Mouse (Mus musculus): ENCODE measurements at regions not wholly inside any gene's neighbourhood (a gene's known extent, or its start where the extent isn't known, plus 50 kb on each side); places are given as distances from the start of the nearest gene placed in this dataset.

DNA sequence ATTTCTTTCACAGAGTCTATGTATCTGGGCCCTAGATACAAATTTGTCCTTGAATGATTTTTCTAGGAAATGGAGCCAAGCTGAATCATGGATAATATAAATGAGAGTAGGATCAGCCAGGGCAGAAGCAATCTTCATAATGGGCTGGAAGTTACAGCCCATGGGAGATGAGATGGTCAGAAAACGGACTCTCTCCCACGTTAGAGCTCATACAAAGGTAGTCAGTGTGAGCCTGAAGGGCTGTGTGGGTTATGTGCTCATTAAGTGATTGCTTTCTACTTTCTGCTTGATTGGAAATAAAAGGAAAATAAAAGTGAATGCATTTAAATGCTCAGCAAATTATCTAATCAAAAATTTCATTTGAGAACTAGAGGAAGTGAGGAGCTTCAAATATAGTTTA, 2017.1 kb upstream of the Pcdh20 start:
- no peak for DNase-seq

DNA sequence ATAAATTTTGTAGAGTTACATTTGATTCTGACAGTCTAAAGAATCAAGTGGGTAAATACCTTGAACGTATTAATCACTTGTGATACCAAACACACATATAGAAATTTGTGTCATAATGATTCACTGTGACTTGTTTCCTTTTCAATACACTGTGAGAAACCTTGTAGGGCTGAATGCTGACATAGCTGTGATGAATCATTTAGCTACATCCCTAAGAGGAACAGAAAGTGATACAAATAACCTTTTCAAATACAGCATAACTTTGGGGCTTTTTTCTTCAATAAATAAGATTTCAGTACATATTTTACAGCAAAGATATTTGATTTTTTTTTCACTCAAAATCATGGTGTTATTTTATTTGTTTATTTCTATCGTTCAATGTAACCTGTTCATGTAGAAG, 1976.8 kb upstream of the Pcdh20 start:
- DNase-seq: no peak

DNA sequence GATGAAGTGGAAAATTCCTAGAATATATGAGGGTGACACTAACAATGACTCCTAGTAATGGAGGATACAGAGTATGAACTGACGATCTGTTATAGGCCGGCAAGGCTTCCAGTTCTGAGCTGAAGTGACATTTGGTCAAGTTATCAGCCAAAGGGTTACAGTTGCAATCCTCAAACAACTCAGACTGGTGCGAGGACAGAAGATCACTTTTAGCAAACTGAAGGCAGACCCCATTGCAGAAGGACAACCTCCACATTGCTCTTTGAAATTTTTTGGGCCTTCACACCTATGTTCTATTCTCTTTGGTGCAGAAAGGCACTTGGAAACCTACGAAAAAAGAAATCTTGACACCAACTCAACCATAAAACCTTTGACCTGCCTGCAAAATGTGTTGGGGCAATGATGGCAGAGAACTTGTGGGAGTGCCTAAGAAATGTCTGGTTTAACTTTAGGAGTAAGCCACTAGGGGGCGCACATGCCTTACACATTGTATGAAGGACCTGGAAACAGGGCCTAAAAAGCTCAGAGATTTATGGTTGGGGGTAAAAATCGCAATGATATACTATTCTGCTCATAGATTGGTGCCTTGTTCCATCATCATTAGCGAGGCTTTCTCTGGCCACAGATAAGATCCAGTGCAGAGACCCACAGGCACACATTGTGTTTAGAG, 1961.8 kb upstream of the Pcdh20 start:
- DNase-seq: peak; percentile 19

DNA sequence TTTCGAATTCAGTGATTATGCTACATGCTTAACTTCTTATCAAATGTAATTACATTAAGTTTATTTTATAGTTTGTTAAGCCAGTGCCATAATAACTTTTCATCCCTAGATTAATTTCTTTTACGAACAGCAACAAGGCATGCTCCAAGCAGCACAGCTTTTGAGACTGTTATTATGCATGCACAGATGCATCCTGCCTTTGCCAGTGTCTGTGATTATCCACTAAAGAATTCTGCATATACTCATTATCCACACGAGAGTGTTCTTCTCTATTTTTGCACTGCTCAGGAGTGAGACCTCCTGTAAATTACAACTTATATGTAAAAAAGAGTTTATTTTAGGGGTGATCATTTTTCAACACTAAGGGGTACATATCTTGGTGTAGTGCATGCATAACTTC, 1941.5 kb upstream of the Pcdh20 start:
- DNase-seq: no peak

DNA sequence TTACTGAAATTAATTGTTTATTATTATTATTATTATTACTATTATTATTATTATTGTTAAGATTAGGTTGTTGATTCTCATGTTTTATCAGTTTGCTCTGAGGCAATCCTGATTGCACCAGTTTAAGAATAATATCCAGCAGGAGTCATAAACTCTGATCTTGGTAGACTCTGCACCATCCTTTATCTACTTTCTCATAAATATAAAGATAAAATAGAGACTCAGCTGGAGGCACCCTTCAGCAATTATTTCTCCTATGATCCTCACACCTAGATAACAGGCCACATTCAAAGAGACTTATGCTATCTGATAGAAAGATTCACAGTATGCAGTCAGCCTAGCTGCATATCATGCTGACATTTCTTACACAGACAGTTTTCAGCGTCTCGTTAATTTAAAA, 1935.2 kb upstream of the Pcdh20 start:
- no peak for DNase-seq

DNA sequence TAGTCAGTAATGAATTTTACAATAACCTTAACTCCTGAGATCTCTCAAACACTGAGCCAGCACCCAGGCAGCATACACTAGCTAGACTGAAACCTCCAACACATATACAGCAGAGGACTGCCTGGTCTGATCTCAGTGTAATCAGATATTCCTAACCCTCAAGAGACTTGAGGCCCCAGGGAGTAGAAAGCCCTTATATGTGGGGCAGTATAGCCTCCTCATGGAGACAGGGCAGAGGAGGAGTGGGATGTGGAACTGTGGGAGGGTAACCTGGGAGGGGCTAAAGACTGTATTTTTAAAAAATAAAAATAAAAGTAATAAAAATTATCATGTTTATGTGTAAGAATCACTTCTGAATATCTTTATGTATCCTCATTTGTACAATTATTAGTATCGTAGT, 1934.3 kb upstream of the Pcdh20 start:
- DNase-seq: no peak

DNA sequence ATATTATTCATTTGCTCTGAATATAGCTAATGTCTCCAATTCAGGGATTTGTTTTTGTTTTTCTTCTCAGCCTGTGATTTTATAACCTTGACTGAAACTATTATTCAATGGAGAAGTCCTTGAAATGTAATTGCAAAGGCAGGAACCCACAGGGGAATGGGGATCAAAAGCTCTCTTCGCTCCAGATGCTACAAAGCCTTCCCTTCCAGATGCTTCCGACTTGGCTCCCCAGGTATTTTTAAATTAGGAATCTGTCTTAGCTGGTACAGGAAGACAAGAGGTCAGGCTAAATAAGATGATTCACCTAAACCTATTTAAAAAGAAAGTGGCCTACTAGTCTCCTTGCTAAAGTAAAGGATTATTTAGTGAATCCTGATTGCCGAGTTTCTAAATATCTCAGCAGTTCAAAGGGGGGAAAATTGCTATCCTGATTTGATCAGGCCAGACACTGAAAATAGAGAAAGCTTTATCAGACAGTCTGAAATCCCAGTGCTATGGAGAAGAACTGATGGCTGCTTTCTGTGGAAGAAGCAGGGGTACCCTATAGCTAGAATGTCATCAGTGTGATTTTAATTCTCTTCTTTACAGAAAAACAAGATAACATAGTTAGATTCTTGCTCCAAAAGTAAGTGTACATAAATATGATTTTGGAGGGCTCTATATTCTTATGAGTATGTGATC, 1896.2 kb upstream of the Pcdh20 start:
- no peak for DNase-seq

DNA sequence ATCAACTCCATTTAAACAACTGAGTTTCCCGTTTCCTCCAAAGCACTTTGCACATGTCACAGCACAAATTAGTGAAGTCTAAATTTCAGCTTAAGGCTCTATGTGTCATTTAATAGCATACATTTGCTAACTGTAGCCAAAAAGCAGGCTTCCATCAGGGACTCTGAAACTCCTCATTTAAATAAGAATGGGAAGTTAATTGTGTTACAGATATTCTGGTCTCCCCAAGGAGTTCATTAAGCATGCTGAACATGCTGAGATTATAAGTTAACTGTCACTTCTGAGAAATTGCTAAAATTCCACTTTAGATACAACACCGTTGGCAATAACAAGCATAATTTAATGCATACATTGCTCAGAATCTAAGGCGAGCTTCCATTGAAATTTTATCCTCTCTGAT, 1863.3 kb upstream of the Pcdh20 start:
- DNase-seq: no peak

DNA sequence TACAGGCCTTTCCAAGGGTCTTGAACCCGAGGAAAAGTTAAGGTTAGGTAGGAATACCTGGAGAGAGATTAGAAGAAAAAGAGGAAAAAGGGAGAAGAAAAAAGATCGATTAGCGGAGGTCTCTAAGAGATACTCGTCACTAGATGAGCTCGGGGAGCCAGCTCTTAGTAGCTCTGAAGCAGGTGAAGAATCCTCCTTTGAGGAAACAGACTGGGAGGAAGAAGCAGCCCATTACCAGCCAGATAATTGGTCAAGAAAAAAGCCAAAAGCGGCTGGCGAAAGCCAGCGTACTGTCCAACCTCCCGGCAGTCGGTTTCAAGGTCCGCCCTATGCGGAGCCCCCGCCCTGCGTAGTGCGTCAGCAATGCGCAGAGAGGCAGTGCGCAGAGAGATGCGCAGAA, 1824.3 kb upstream of the Pcdh20 start:
- peak; percentile 4 for DNase-seq

DNA sequence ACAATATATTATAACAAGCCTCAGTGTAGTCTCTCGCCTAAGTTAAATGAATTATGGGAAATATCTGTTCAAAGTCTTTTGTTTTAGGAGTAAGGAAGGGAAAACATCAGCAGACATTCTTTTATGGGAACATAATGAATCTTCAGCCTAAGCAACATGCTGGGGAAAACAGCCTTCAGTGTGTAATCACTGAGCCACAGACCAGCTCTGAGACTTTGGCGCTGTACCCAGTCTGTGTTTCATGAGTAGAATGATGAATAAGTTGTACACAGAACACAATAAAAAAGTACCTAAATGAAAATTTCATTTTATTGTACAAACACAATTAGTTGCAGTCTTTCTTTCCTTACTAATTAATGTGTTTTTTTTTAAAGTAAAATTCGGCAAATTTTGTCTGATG, 1774.8 kb upstream of the Pcdh20 start:
- DNase-seq: no peak

DNA sequence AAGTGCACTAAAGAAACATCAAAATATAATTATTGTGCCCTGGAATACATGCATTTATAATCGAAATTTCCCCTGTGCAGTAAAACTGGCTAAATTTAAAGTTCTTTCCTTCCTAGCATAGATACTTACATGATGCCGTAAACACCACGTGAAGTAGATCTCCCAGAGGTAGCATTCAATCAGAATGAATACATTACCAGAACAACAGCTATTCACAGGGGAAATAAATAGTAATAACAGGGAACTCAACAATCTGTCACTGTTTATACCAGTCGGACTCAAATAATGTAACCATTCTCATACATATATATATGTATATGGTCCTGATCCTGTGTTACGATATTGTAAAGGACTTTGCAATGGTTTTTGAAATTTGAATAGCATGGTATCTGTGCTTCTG, 1761.5 kb upstream of the Pcdh20 start:
- DNase-seq: no peak

DNA sequence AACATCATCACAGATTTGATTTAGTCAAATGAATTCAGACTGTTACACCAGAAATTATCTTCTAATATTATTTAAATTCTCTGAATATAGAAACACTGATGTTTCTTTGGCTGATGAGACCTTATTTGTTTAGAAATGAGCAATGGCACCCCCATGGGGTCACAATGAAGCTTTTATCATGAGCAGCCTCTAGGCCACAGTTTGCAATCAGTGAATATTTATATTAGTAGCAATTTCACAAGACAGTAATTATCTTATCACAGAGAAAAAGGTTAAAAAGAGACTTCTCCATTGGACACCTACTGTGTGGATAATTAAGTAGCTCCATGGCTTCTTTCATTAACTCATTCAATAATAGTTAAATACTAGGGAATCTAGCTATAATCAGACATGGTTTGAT, 1729.1 kb upstream of the Pcdh20 start:
- DNase-seq: no peak

DNA sequence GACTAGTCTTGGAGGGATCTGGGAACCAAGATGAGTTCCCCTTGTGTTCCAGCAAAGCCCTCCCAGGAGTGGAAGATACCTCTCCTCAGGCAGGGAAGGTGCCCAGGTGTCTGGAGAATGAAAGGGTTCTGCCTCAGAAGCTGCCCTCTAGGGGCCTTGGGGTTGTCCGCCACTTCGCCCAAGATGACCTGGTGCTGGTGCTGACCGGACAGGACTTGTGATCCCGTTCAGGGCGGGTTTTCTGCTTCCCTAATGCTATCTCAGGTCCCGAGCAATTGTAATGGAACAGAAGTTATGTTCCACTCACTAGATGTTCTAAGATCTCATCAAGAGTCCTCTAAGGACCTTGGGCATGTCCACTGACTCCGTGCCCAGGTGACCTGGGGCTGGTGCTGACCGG, 1726.6 kb upstream of the Pcdh20 start:
- DNase-seq: no peak

DNA sequence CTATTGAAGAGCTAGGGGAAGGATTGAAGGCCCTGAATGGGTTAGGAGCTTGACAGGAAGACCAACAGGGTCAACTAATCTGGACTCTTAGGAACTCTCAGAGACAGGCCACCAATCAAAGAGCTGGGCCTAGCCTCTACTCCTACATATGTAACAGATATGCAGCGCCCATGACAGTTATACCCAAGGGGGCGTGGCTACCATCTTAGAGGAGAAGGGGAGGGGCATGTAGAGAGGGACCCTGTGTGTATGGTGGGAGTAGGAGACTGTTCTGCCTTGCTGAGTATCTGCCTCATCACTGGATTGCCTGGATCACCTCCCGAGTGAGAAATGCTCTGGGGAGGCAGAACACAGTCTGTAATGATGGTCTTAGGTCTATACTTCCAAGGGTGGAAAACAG, 1701.5 kb upstream of the Pcdh20 start:
- no peak for DNase-seq
